Mouse (Mus musculus) heart, postnatal 0 days (tissue): ENCODE measurements around the gene Zbtb11.

ENCODE experiments used
- CTCF ChIP-seq: IDR thresholded peaks from 2 replicates; pipeline ENCODE4 v1.5.1; 2016; ENCODE audit warnings: antibody characterized with exemption, control low read depth, low read depth
- EP300 ChIP-seq: IDR thresholded peaks from 2 replicates; pipeline ENCODE4 v1.6.1; 2016; ENCODE audit warnings: antibody characterized with exemption, low read depth

GRCm38 (mm10) chr16:56006798-56007197 lies 33.1 kb downstream of the Zbtb11 start:
- TF ChIP-seq EP300 (no peak), CTCF (no peak)
